Mouse (Mus musculus) cerebellum, adult 2 months (tissue): ENCODE measurements around the gene Serpinb6a.

Experiments
- CTCF ChIP-seq: fragments of 200-500 bp; IDR thresholded peaks from 2 replicates; pipeline ENCODE4 v1.5.1; 2011; ENCODE audit warnings: low read depth, mild to moderate bottlenecking, control low read depth, low read length, moderate library complexity, borderline replicate concordance; ENCODE audit not compliant: insufficient read depth
- POLR2A ChIP-seq: fragments of 200-500 bp; IDR thresholded peaks from 2 replicates; pipeline ENCODE4 v1.6.1; 2011; ENCODE audit warnings: low read length, control low read depth, borderline replicate concordance; ENCODE audit not compliant: insufficient read depth

- TF ChIP-seq CTCF = no peak
- TF ChIP-seq POLR2A = no peak
These were observed 47.9 kb upstream of the Serpinb6a start for GRCm38 (mm10) chr13:34050479-34050878.
